Mouse (Mus musculus) midbrain, embryonic 14.5 days (tissue): ENCODE results near the gene Slc9a3. TPM values are rescaled to one million over a fixed set of nuclear protein-coding genes. Genes with fewer than 3 reads are reported as not detected.
A peak's percentile ranks its signal among the peaks of the same experiment; 100 is the strongest.

Experiments used
- ATAC-seq: fragments of 200-750 bp; cut with Nextera tagmentation; 2 replicates; pipeline ENCODE4 v1.8.0; 2017; ENCODE audit warnings: moderate number of reproducible peaks, moderate library complexity; ENCODE audit not compliant: low FRiP score, low TSS enrichment
- DNase-seq: peaks from one replicate; pipeline ENCODE4 v3.0.0-alpha.2; 2015
- H3K27ac ChIP-seq: fragments of 300-500 bp; sonication (generic); replicated peaks from 2 replicates; pipeline ENCODE4 v1.5.1; 2014; ENCODE audit warnings: mild to moderate bottlenecking, low read depth, low read length, moderate library complexity
- H3K27me3 ChIP-seq: fragments of 300-500 bp; sonication (generic); 2 replicates; pipeline ENCODE4 v1.6.1; 2014; ENCODE audit warnings: low read length, control low read depth, mixed read lengths; ENCODE audit not compliant: control insufficient read depth, insufficient read depth
- H3K36me3 ChIP-seq: fragments of 300-500 bp; sonication (generic); 2 replicates; pipeline ENCODE4 v1.6.1; 2014; ENCODE audit warnings: low read length, control low read depth; ENCODE audit not compliant: control insufficient read depth, insufficient read depth
- H3K4me1 ChIP-seq: fragments of 300-500 bp; sonication (generic); 2 replicates; pipeline ENCODE4 v1.6.1; 2014; ENCODE audit warnings: mild to moderate bottlenecking, antibody characterized with exemption, low read length, control low read depth; ENCODE audit not compliant: control insufficient read depth, insufficient read depth
- H3K4me2 ChIP-seq: fragments of 300-500 bp; sonication (generic); 2 replicates; pipeline ENCODE4 v1.6.1; 2014; ENCODE audit warnings: mild to moderate bottlenecking, low read length, moderate library complexity
- H3K4me3 ChIP-seq: fragments of 300-500 bp; sonication (generic); replicated peaks from 2 replicates; pipeline ENCODE4 v1.5.1; 2014; ENCODE audit warnings: low read depth, low read length
- H3K9ac ChIP-seq: fragments of 300-500 bp; sonication (generic); replicated peaks from 2 replicates; pipeline ENCODE4 v1.6.1; 2014; ENCODE audit warnings: mild to moderate bottlenecking, low read length, moderate library complexity
- H3K9me3 ChIP-seq: fragments of 300-500 bp; sonication (generic); 2 replicates; pipeline ENCODE4 v1.6.1; 2016; ENCODE audit warnings: low read length, control low read depth, mixed read lengths; ENCODE audit not compliant: control insufficient read depth
- WGBS: fragments of 180-500 bp; shearing (Covaris S2); extraction: QIAGEN DNeasy Blood & Tissue Kit; methylation state at CpG from one replicate; pipeline ENCODE4 v1.1.7; 2014; 5-methylcytosine and 5-hydroxymethylcytosine counted together
- polyA plus RNA-seq: library from polyadenylated mRNA; unstranded; fragments of >200 nt; fragmentation: Nextera tagmentation; extraction: Ambion mirVana; gene quantifications from 2 replicates; pipeline ENCODE4 v1.2.1, GENCODE M21; 2014

The Slc9a3 gene
- polyA plus RNA-seq, 1 experiment from 2014 or later = 0.17 TPM

DNA sequence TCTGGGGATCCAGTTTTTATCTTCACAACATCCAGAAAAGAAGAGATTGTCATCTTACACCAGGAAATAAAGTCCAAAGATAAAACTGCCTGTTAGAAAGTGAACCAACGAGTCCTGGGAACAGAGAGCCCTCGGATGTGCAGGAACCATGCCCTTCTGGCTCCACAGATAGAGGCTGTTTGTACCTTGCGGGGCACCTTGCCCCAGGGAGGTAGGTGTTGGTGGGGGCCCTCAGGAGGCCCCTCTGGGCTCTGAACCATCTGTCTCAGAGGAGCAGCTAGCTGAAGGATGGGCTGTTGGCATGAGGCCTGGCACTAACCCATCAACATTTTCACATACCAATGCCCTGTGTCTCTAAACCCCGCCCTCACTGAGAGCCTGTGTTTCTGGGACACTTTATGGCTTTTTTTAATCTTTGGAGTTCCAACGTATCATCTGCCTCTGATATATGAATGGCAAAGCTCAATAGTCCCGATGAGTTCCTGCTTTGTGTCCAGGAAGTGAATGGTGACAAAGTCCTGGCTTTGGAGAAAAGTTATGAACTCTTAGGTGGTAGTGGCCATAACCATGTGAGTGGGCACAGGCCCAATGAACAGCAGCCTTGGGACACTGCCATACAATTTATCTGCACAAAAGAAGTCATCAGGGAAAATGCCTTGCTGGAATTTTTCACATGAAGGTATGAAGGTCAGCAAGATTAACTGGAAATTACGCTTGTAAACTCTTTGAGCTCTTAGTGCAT, 17.8 kb downstream of the Slc9a3 start:
- H3K27me3 ChIP-seq = no peaks in the 10 kb centered on the region

DNA sequence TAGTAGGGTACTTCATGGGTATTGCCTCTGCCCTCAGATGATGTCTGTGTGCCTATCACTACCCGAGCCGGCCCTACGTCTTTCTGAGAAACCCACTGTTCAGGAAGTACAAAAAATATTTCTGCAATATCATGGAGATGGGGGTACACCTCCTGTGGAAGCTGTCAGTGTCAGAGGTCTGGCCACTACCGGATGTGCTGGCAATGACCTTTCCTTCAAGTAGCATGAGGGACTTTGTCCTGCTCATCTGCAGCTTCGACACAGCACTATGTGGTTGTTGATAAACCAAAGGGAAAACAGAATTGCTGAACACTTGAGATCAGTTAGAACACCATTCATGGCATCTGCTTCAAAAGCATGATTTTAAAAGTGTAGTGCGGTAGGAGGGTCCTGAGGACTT, 19.5 kb downstream of the Slc9a3 start:
- Histone ChIP-seq H3K36me3 (no peaks in the 10 kb centered on the region), H3K9ac (no peak overlapping the region), H3K27ac (no peak overlapping the region), H3K4me1 (no peaks in the 10 kb centered on the region), H3K4me2 (no peak overlapping the region), H3K4me3 (no peak overlapping the region), H3K9me3 (no peaks in the 10 kb centered on the region), H3K27me3 (no peaks in the 10 kb centered on the region)
- no peak for DNase-seq
- ATAC-seq = no peak
- 94% methylated on average over 6 of the region's 6 CpGs for WGBS

More for the DNA sequence above, 17.8 kb downstream of the Slc9a3 start:
- Histone ChIP-seq H3K4me1 (no peaks in the 10 kb centered on the region), H3K27ac (no peak overlapping the region), H3K4me2 (no peak overlapping the region), H3K9ac (no peak overlapping the region), H3K9me3 (no peaks in the 10 kb centered on the region), H3K36me3 (no peaks in the 10 kb centered on the region), H3K4me3 (no peak overlapping the region)
- ATAC-seq (no peak), DNase-seq (no peak)
- WGBS = 86% methylated on average over 7 of the region's 7 CpGs

DNA sequence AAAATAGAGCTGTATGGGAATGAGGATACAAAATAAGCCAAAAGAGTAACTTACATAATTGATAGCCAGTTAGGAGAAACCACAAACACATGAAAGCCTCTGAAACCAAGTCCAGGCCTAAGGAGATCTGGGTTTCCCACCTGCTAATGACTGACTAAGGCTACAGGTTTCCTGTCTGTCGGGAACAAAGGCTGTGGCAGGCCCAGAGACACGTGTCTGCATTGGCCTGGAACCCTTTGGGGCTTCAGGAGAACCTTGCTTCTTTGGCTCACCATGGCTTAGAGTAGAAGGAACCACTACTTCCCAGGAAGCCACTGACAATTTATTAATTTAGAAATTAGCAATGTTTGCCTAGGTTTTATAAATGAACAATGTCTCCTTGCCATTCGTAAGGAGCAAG, 22.0 kb downstream of the Slc9a3 start:
- Histone ChIP-seq H3K4me1 (no peaks in the 10 kb centered on the region), H3K4me3 (no peak overlapping the region), H3K9ac (no peak overlapping the region), H3K27me3 (no peaks in the 10 kb centered on the region), H3K36me3 (no peaks in the 10 kb centered on the region), H3K27ac (no peak overlapping the region), H3K4me2 (no peak overlapping the region), H3K9me3 (no peaks in the 10 kb centered on the region)
- no peak for DNase-seq
- no peak for ATAC-seq
- 72% methylated on average over 3 of the region's 3 CpGs for WGBS

DNA sequence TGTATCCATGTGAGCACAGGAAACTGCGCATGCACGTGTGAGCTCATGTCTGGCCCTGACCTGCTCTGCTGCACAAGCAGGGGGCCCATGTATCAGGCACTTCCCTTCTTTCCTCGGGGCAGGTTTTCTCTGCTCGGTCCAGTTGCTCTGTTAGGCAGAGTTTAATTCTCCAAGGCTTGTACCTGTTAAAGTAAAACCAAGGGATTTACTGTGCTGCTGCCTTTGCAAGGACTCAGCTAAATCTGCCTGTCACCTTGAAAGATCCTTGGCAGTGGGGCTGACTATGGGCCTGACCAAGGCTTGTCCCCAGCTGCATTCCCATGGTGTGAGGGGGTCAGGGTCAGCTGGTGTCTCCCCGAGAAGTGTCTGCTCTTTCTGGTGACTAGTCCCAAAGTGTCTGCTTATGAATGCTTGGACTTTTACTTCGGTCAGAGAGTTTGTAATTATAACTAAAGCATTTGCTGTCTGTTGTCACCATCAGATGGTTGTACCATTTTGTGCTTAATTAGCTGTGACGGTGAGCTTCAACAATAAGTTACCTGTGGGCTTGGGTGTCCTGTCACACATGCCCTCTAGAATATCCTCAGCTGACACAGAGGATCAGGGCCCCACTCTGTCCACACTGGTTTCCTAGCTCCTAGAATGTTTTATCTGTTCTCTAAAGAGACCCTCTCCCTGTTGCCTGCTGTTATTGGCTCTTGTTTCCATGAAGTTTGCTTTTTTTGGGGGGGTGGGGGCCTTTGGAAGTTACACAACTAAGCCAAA, 23.0 kb downstream of the Slc9a3 start:
- Histone ChIP-seq H3K27ac (no peak overlapping the region), H3K36me3 (no peaks in the 10 kb centered on the region), H3K4me3 (no peak overlapping the region), H3K4me1 (no peaks in the 10 kb centered on the region), H3K9ac (no peak overlapping the region), H3K4me2 (no peak overlapping the region), H3K27me3 (no peaks in the 10 kb centered on the region), H3K9me3 (no peaks in the 10 kb centered on the region)
- DNase-seq (no peak), ATAC-seq (no peak)
- WGBS = 81% methylated on average over 7 of the region's 7 CpGs

DNA sequence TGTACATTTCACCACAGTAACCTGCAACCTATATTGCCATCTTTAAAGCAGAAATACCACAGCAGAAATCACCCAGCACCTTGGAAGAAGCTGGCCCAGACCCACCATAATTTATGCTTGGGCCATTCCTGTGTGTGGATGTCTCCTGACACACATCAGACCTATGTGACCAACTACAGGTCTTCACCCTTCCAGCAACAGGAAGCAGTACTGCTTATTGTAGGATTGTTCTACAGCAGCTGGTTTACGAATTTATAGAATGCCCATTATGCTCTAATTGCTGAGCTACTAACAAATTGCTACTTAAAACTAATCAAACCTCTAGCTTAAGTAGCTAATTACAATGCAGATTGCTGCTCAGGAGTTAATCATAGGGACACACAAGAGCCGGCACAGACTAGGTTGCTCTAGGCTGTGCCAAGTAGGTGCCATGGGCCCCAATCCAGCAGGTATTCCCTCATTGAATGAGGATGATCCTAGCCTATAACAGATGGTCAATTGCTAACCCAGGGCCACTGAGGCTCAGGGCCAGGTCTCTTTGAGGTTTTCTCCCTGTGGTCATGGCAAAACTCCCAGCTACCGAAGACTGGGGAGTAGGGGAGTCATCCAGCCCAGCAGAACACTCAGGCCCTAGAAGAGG, 24.8 kb downstream of the Slc9a3 start:
- no peak overlapping the region for H3K4me2 ChIP-seq
- no peak overlapping the region for H3K4me3 ChIP-seq
- no peaks in the 10 kb centered on the region for H3K36me3 ChIP-seq
- ATAC-seq = no peak
- no peaks in the 10 kb centered on the region for H3K27me3 ChIP-seq
- H3K27ac ChIP-seq = no peak overlapping the region
- DNase-seq = no peak
- no peaks in the 10 kb centered on the region for H3K9me3 ChIP-seq
- H3K9ac ChIP-seq = no peak overlapping the region
- H3K4me1 ChIP-seq = no peaks in the 10 kb centered on the region
- 81% methylated on average over 3 of the region's 3 CpGs for WGBS

DNA sequence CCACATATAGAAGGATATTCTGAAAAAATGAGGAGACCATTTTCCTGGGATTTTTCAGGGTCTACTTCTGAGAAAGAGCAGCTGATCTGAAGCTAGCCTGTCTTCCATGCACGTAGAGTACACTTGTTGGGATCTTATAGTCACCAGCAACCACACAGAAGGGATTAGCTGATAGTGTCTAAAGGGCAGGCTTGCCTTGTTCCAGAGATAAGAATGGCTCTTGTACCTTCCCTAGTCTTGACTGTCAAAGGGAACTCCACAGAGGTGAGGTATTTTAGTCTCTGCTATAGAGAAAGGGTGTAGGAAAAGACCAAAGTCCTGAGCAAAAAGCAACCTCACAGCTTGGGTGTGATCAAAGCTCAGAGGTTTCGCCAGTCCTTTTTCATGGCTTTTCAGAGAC, 26.1 kb downstream of the Slc9a3 start:
- Histone ChIP-seq H3K4me3 (no peak overlapping the region), H3K9ac (no peak overlapping the region), H3K27me3 (no peaks in the 10 kb centered on the region), H3K9me3 (no peaks in the 10 kb centered on the region), H3K4me2 (no peak overlapping the region), H3K27ac (no peak overlapping the region), H3K36me3 (no peaks in the 10 kb centered on the region), H3K4me1 (no peaks in the 10 kb centered on the region)
- WGBS = 83% methylated on average over 2 of the region's 2 CpGs
- no peak for DNase-seq
- ATAC-seq = no peak

DNA sequence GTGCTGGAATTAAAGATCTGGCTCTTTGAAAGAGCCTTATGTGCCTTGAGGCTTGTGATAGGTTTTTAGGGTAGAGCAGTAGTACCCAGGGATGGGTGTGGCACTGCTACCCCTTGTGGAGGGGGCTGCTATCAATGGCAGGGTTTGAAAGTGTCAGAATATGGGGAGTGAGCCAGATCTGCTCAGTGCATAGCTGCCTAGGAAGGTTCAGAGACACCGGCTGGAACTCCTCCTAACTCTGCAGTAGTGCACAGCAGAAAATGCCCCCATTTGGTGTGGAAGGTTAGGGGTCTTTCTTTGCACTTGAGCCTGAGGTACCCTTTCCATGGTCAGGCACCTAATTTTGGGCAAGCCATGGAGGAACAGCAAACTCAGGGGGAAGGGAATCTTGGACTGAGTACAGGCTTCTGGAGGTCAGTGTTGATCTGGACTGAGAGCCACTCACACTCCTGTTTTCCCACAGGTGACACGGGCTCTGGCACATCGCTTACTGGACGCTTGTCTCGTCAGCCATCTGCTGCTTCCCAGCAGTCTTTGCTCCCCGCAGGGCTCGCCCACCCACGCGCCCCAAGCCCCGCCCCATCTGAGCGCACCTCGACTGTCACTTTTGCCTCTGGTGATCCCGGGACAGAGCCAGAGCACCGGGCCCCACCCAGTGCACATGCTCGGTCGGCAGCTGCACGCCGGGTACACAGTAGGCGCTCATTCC, 45.2 kb downstream of the Slc9a3 start:
- 5% methylated on average over 19 of the region's 19 CpGs for WGBS
- H3K27me3 ChIP-seq = no peaks in the 10 kb centered on the region

DNA sequence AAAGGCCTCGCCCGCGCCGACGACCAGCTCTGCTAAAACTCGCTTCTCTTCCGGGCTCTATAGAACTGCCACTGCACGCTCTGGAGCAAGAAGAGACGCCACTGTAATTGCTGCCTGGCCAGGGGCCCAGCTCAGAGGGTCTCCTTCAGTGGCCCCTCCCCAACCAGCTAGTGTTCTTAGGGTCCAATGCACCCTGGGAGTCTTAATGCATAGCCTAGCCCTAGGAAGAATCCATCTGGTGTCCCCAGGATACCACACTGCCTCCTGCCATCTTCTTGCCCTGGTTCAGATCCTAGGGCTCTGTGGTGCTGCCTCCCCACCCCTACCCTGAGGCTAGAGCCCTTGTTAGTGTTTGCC, 45.8 kb downstream of the Slc9a3 start:
- H3K4me2 ChIP-seq = peak overlapping the region; percentile 70
- peak overlapping the region; percentile 41 for H3K4me3 ChIP-seq
- H3K36me3 ChIP-seq = peaks cover 27% of the 10 kb centered on the region
- no peaks in the 10 kb centered on the region for H3K4me1 ChIP-seq
- H3K27ac ChIP-seq = no peak overlapping the region
- 14% methylated on average over 9 of the region's 9 CpGs for WGBS
- no peak for DNase-seq
- no peaks in the 10 kb centered on the region for H3K9me3 ChIP-seq
- H3K27me3 ChIP-seq = no peaks in the 10 kb centered on the region
- H3K9ac ChIP-seq = peak overlapping the region; percentile 57
- peak; percentile 59 for ATAC-seq

More for the DNA sequence above, 45.2 kb downstream of the Slc9a3 start:
- H3K9me3 ChIP-seq = no peaks in the 10 kb centered on the region
- peak; percentile 72 for ATAC-seq
- H3K27ac ChIP-seq = no peak overlapping the region
- DNase-seq = peak; percentile 71
- H3K9ac ChIP-seq = peak overlapping the region; percentile 57
- no peaks in the 10 kb centered on the region for H3K4me1 ChIP-seq
- H3K4me2 ChIP-seq = peak overlapping the region; percentile 70
- peak overlapping the region; percentile 41 for H3K4me3 ChIP-seq
- peaks cover 21% of the 10 kb centered on the region for H3K36me3 ChIP-seq
